Mouse (Mus musculus): ENCODE measurements around the gene Psma1. TPM values are rescaled to one million over a fixed set of nuclear protein-coding genes. Genes with fewer than 3 reads are reported as not detected.

Gene Psma1
- 36.4 and 45.2 TPM in 2 replicates for polyA plus RNA-seq (2012; rRNA removed)

DNA sequence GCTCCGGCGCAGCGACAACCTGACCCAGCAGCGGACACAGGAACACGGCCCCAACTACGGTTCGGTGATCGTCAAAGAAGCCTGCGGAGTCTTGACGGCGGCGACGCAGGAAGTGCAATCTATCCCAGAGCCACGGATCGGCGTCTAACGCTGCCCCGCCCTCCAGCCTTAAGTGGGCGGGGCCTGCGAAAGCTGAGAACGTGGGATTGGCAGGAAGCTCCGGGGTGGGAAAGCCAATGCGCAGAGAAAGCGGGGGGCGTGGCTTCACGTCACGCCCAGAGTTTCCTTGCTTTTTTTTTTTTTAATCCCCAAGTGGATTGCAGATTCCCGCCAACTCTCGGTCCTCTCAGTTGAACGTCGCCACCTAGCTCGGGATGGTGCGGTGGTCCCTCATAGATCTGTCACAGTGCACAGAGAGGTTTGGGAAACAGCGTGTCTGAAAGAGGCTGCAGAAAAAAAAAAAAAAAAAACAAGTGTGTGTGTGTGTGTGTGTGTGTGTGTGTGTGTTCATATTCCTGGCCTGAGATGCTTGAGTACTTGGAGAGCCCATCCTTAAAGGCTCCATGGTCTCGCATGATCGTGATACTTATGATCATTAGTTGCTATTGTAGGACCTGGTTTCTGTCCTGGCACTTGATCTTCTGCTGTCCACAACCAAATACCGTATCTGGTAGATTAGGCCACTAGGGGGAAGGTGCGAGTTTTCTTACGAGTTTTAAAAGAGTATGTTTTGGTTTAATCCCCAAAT, at the start of gene Psma1:
Gene Psma1, minus strand, starts transcription at position 114 of the 748 bp plus-strand sequence.
- Histone ChIP-seq H3K36me3 (ENCODE audit: control insufficient read depth, insufficient read depth, low read length) (peaks cover 2% of the 10 kb centered on the region; the same call in 1 of the 2 replicates), H3K27me3 (ENCODE audit: control insufficient read depth, insufficient read depth, low read length) (no peaks in the 10 kb centered on the region), H3K4me3 (ENCODE audit: control insufficient read depth, low read depth, low read length) (peak within 1 kb of the TSS; percentile 98), H3K27ac (ENCODE audit: control insufficient read depth, insufficient read depth, low read depth, low read length) (peak within 1 kb of the TSS; percentile 73), H3K4me1 (ENCODE audit: control insufficient read depth, insufficient read depth, low read length) (no peaks in the 10 kb centered on the region; the same call in 1 of the 2 replicates)
- TF ChIP-seq POLR2A (IDR thresholded peaks at IDR 0.05; ENCODE audit: control insufficient read depth, low read depth, low read length) (peak; percentile 94), CTCF (IDR thresholded peaks at IDR 0.05; ENCODE audit: control insufficient read depth, insufficient read depth, insufficient replicate concordance, low read depth, low read length) (peak; percentile 26; the same call in 1 of the 2 replicates)

DNA sequence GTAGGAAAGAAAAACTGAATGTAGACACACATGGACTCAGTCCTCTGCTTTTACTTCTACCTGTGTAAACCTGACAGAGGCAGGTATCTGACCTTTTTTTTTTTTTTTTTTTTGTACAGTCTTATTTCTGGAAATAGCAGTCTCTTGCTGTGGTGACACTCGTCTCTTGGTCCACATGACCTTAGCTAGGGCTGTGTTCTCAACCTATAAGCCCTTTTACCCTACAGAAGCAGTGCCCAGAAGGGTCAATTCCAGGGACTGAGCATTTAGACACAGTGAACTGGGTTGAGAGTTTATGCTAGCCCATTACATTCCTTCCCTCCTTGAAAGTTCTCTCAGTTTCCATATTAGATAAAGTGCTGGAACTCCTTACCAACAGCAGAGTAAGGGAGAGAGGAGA, 47.6 kb upstream of the Psma1 start:
- TF ChIP-seq POLR2A (IDR thresholded peaks at IDR 0.05; ENCODE audit: control insufficient read depth, low read depth, low read length) (no peak), CTCF (IDR thresholded peaks at IDR 0.05; ENCODE audit: control insufficient read depth, insufficient read depth, insufficient replicate concordance, low read depth, low read length) (no peak)
- Histone ChIP-seq H3K27ac (ENCODE audit: control insufficient read depth, insufficient read depth, low read depth, low read length) (no peak overlapping the region), H3K36me3 (ENCODE audit: control insufficient read depth, insufficient read depth, low read length) (no peaks in the 10 kb centered on the region), H3K4me3 (ENCODE audit: control insufficient read depth, low read depth, low read length) (no peak overlapping the region), H3K4me1 (ENCODE audit: control insufficient read depth, insufficient read depth, low read length) (no peaks in the 10 kb centered on the region), H3K27me3 (ENCODE audit: control insufficient read depth, insufficient read depth, low read length) (no peaks in the 10 kb centered on the region)

DNA sequence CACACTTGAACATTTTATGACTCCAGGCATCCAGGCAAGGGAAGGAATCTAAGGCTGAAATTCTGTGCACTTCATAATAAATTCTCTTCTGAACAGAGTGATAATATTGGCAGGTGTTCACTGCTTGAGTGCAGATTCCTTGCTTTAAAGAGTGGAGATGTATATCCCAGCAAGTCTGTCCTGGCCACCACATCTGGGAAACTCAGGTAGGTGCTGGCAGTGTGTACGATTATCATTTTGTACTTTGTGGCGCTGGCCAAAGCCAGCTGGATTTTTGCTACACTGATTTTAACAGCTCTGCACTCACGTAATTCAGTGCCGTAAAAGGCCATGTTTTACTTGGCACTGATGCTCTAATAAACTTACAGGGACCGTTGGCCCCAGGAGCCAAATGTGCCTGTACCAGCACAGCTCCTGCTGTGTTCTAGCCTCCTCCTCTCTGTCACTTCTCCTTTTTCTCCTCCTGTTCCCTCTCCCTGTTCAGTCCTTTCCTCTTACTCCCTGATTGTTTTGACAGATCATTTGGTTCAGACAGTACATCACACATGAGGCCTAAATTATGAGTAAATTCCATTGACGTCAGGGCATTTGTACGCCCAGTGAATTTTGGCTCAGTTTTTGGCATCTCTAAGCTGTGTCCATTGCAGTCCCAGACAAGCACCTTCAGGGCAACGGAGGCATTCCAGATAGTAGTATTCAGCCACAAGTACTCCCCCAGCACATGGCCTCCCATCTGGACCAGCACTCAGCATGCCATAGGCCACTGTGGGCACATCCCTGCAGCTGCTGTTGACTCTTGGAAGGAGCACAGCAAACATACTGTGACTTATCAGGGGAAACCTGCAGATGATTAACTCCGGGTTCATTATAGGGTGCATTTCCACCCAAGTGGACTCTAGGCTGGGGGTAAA, 46.9 kb upstream of the Psma1 start:
- Histone ChIP-seq H3K4me1 (ENCODE audit: control insufficient read depth, insufficient read depth, low read length) (no peaks in the 10 kb centered on the region), H3K27ac (ENCODE audit: control insufficient read depth, insufficient read depth, low read depth, low read length) (no peak overlapping the region; the same call in none of the 2 replicates), H3K4me3 (ENCODE audit: control insufficient read depth, low read depth, low read length) (no peak overlapping the region), H3K36me3 (ENCODE audit: control insufficient read depth, insufficient read depth, low read length) (no peaks in the 10 kb centered on the region), H3K27me3 (ENCODE audit: control insufficient read depth, insufficient read depth, low read length) (no peaks in the 10 kb centered on the region)
- TF ChIP-seq CTCF (IDR thresholded peaks at IDR 0.05; ENCODE audit: control insufficient read depth, insufficient read depth, insufficient replicate concordance, low read depth, low read length) (no peak), POLR2A (IDR thresholded peaks at IDR 0.05; ENCODE audit: control insufficient read depth, low read depth, low read length) (no peak)

DNA sequence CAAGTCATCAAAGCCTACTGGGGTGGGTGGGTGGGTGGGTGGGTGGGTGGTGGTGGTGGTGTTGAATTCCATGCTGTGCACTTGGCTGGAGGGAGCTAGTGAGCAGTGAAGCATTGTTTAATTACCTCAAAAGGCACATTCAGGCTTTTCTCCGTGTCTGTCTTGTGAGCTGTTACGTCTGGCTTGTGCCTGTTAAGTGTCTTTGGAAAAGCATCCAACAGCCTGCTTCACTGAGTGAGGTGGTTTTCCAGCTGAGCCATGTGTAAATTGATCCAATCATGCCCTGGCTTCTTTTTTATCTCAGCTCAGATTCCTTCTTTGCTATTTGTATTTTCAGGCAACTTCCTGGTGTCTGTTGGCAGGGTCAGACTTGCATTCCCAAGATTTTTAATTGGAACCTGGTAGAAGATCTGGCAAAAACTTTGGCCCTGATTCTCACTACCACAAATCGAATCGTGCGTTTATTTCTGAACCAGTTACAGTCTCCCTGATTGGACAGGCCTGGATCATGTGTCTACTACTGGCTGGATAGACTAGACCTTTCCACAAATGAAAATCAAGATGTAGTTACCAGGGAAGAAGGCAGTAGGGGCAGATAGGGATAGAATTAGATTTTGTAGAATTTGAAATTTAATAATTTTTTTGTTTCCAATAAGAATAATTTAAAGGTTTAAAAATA, 45.9 kb upstream of the Psma1 start:
- Histone ChIP-seq H3K36me3 (ENCODE audit: control insufficient read depth, insufficient read depth, low read length) (no peaks in the 10 kb centered on the region), H3K27me3 (ENCODE audit: control insufficient read depth, insufficient read depth, low read length) (no peaks in the 10 kb centered on the region), H3K4me1 (ENCODE audit: control insufficient read depth, insufficient read depth, low read length) (no peaks in the 10 kb centered on the region), H3K4me3 (ENCODE audit: control insufficient read depth, low read depth, low read length) (no peak overlapping the region), H3K27ac (ENCODE audit: control insufficient read depth, insufficient read depth, low read depth, low read length) (peak overlapping the region; percentile 29; the same call in 1 of the 2 replicates)
- TF ChIP-seq CTCF (IDR thresholded peaks at IDR 0.05; ENCODE audit: control insufficient read depth, insufficient read depth, insufficient replicate concordance, low read depth, low read length) (no peak), POLR2A (IDR thresholded peaks at IDR 0.05; ENCODE audit: control insufficient read depth, low read depth, low read length) (no peak)

DNA sequence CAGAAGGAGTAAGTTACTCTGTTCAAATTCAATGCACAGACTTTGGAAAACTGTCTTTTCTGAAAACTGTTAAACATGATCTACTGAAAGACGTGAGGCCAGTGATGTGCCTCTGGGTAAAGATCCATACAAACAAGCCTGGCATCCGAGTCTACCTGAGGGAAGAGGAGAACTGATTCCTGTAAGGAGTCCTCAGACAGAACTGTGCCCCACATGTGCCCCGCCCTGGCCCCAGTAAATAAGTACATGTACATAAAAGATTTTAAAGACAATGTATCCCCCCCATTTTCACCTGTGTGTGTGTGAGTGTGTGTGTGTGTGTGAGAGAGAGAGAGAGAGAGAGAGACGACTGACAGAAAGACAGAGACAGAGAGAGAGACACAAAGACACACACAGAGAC, 42.0 kb upstream of the Psma1 start:
- Histone ChIP-seq H3K4me1 (ENCODE audit: control insufficient read depth, insufficient read depth, low read length) (no peaks in the 10 kb centered on the region), H3K27ac (ENCODE audit: control insufficient read depth, insufficient read depth, low read depth, low read length) (no peak overlapping the region), H3K4me3 (ENCODE audit: control insufficient read depth, low read depth, low read length) (no peak overlapping the region), H3K36me3 (ENCODE audit: control insufficient read depth, insufficient read depth, low read length) (no peaks in the 10 kb centered on the region), H3K27me3 (ENCODE audit: control insufficient read depth, insufficient read depth, low read length) (no peaks in the 10 kb centered on the region)
- TF ChIP-seq CTCF (IDR thresholded peaks at IDR 0.05; ENCODE audit: control insufficient read depth, insufficient read depth, insufficient replicate concordance, low read depth, low read length) (no peak), POLR2A (IDR thresholded peaks at IDR 0.05; ENCODE audit: control insufficient read depth, low read depth, low read length) (no peak)

DNA sequence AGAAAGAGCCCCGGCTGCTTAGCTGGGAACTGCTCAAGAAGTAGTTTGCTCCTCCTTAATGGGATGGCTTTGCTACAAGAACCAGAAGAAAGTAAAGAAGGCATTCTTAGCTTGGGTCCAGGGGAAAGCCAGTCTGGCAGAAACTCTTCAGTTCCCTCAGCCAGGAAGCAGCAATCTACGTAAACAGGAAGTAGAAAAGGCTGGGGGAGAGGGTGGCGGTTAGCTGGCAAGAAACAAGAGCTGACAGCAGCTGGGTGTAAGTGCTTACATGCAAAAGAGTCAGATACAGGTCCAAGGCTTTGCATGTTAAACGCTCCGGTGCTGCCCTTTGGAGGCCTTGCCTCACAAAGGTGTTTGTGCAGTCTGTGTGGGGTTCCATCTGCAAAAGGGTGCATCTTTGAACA, 41.5 kb upstream of the Psma1 start:
- Histone ChIP-seq H3K36me3 (ENCODE audit: control insufficient read depth, insufficient read depth, low read length) (no peaks in the 10 kb centered on the region), H3K4me3 (ENCODE audit: control insufficient read depth, low read depth, low read length) (no peak overlapping the region), H3K4me1 (ENCODE audit: control insufficient read depth, insufficient read depth, low read length) (no peaks in the 10 kb centered on the region), H3K27me3 (ENCODE audit: control insufficient read depth, insufficient read depth, low read length) (no peaks in the 10 kb centered on the region), H3K27ac (ENCODE audit: control insufficient read depth, insufficient read depth, low read depth, low read length) (peak overlapping the region; percentile 32; the same call in 1 of the 2 replicates)
- TF ChIP-seq POLR2A (IDR thresholded peaks at IDR 0.05; ENCODE audit: control insufficient read depth, low read depth, low read length) (no peak), CTCF (IDR thresholded peaks at IDR 0.05; ENCODE audit: control insufficient read depth, insufficient read depth, insufficient replicate concordance, low read depth, low read length) (no peak)

Measured in testis, adult 2 months (tissue).